Mouse (Mus musculus) brain, embryonic 14.5 days (tissue): ENCODE data around the gene Osbpl10.

ENCODE experiments used
- CTCF ChIP-seq: fragments of 200-500 bp; IDR thresholded peaks from 2 replicates; pipeline ENCODE4 v1.5.1; 2012; ENCODE audit warnings: inconsistent platforms, mild to moderate bottlenecking, moderate library complexity, borderline replicate concordance; ENCODE audit not compliant: insufficient read depth, insufficient read length; ENCODE audit errors: extremely low read depth
- POLR2A ChIP-seq: fragments of 200-500 bp; IDR thresholded peaks from 2 replicates; pipeline ENCODE4 v1.6.1; 2012; ENCODE audit warnings: mild to moderate bottlenecking, inconsistent platforms, borderline replicate concordance; ENCODE audit not compliant: poor library complexity, insufficient read depth, insufficient read length, severe bottlenecking; ENCODE audit errors: extremely low read depth

DNA sequence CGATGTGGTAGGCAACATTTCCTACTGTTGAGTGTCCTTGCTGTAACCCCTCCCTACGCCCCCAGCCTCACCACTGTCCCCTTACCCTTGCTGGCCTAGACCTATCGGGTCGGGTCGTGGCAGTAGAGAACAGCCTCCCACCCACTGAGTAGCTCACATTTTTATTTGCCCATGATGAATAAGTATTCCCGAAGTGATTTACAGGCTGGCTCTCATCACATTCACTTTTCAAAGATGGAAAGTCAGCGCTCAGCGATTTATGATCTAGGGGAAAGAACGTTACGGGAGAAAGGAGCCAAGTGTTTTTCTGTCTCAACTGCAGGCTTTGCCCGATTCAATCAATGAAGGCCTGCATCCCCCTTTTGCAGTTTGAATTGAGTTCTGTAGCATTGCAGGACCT, 208.0 kb downstream of the Osbpl10 start:
- no peak for TF ChIP-seq CTCF
- no peak for TF ChIP-seq POLR2A
